Mouse (Mus musculus): ENCODE results near the gene Bms1. TPM values are rescaled to one million over a fixed set of nuclear protein-coding genes. Genes with fewer than 3 reads are reported as not detected.

Bms1 gene
- polyA plus RNA-seq (2015; fragmentation: Nextera tagmentation; extraction: Ambion mirVana), result 26.6 and 27.9 TPM in 2 replicates

DNA sequence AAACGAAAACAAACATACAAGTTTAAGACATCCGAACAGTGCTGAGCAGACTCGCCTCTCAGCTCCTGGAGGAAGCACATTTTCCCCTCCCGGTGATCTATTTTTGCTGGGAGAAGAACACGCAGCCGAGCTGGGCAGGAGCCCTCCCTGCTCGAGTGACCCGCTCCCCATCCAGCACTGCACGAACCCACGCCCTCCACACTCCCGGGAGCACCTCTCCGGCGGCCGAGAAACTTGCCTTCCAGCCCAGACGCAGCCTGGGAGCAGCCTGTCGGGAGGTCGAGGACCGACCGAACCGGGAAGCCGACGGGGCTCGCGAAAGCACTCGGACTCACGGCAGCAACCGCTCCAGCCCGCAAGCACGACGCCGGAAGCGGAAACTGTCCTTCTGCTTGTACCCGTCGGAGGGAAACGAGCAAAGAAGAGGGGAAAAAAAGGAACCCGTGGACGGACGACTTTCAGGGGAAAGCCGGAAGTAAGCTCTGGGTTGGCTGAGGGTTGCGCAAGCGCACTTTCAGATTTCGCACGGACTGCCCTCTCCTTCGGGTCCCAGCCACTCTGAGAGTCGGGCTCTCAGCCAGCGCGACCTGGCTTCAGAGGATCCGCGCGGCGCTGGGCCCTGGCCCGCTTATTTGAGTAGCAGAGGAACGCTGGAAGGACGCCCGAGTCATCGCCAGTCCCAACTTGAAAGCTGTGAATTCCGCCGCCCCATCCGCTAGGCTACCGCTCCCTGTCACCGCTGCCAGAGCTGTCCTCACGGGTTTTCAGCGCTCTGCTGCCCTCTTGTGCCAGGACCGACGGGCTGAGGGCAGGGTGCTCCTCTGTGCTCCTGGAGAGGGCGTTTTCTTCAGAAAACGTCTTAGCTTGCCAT, at the start of gene Bms1:
Gene Bms1 (minus strand): TSS at position 425 of the 871 bp plus-strand sequence.
- peak; percentile 96 for DNase-seq (ENCODE audit: low spot score)

GRCm38 (mm10) chr6:118462069-118462705, 42.9 kb upstream of the Bms1 start:
- no peak for DNase-seq (ENCODE audit: low spot score)

- no peak for DNase-seq (ENCODE audit: low spot score)
Measured at GRCm38 (mm10) chr6:118457726-118458125, 38.5 kb upstream of the Bms1 start.

DNA sequence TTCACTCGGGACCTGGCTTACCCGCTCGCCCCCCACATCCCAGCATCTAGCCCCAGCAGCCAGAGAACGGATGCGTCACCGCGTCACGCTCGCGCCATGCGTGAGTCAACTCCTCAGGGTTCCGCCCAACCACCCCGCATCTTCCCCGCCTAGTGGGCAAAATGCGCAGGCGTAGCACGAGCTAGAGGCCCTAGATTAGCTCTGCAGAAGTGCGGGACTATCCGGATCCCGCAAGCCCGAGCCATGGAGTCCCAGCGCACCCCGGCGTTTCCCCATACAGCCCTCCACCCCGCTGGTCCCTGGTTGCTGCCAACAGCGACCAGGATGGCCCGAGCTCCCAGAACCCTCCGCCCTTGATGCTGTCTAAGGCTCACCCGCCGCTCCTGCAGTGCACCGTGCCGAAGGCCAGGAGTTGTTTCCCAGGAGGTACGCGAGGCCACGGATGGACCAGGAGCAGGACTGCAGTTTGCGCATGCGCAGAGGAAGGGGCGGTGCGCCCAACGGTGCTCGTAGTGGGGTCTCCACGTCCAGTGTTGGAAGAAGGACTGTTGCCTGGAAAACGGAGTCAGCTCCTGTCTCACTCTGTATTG, 35.9 kb upstream of the Bms1 start, which contains the start of gene Zfp248:
Gene Zfp248 (minus strand): TSS at position 487 of the 590 bp plus-strand sequence.
- DNase-seq (ENCODE audit: low spot score), result peak; percentile 83

- no peak for DNase-seq (ENCODE audit: low spot score)
Measured at GRCm38 (mm10) chr6:118454452-118454851, 35.2 kb upstream of the Bms1 start.

DNA sequence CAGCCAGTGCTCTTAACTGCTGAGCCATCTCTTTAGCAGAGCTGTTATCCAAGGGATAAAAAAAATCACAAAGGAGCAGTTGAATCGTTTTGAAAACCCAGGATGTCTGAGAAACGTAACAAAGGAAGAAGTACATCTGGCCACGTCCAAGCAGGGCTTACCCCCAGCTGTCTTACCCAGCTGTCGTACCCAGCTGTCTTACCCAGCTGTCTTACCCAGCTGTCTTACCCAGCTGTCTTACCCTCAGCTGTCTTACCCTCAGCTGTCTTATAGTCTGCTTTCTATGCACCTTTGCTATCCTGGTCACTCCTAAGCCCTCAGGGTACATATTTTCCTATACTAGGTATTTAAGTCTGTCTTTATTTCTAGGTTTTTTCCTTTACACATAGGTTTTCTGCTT, 12.2 kb upstream of the Bms1 start:
- DNase-seq (ENCODE audit: low spot score), result no peak

GRCm38 (mm10) chr6:118426666-118427065, 7.4 kb upstream of the Bms1 start:
- DNase-seq (ENCODE audit: low spot score), result no peak

- DNase-seq (ENCODE audit: low spot score), result no peak
Measured at GRCm38 (mm10) chr6:118410428-118410827, 8.8 kb downstream of the Bms1 start.

- DNase-seq (ENCODE audit: low spot score), result no peak
Measured at GRCm38 (mm10) chr6:118408510-118408909, 10.8 kb downstream of the Bms1 start.

DNA sequence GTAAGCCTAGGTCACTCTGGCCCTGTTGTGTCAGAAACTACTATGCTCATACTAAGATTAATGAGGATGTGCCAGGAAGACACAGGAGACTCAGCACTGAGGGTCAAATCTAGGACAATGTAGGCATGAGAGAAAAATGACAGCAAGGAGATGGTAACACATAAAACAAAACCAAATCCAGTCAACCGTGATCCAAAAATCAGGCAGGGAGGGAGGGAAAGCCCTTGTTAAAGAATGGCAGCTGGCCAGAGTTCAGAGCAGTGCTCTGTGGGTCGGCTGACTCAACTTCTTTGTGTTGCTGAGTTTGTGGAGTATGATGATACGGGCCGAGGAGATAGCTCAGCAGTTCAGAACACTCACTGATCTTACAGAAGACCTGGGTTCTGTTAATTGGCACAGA, 12.9 kb downstream of the Bms1 start:
- no peak for DNase-seq (ENCODE audit: low spot score)

- no peak for DNase-seq (ENCODE audit: low spot score)
Measured at GRCm38 (mm10) chr6:118390746-118391145, 28.5 kb downstream of the Bms1 start.

- DNase-seq (ENCODE audit: low spot score), result no peak
Measured at GRCm38 (mm10) chr6:118385962-118386361, 33.3 kb downstream of the Bms1 start.

GRCm38 (mm10) chr6:118381234-118381633, 38.0 kb downstream of the Bms1 start:
- DNase-seq (ENCODE audit: low spot score), result no peak

DNA sequence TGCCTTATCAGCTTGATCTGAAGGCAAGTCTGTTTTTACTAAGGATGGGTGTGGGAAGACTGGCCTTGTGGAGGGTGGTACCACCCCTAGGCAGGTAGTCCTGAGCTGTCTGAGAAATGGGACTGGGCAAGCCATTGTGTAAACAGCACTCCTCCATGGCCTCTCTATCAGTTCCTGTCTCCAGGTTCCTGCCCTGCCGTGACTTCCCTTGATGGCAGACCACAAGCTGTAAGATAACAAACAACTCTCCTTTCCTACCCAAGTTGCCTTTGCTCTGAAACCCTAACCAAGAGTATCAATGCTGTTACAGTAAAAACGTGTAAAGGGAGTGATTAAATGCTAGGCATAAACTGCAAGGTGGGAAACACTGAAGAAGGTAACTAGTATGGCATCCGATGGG, 38.6 kb downstream of the Bms1 start:
- DNase-seq (ENCODE audit: low spot score), result no peak

GRCm38 (mm10) chr6:118379451-118380167, 39.7 kb downstream of the Bms1 start:
- peak; percentile 70 for DNase-seq (ENCODE audit: low spot score)

- no peak for DNase-seq (ENCODE audit: low spot score)
Measured at GRCm38 (mm10) chr6:118377611-118378010, 41.7 kb downstream of the Bms1 start.

GRCm38 (mm10) chr6:118376023-118376422, 43.3 kb downstream of the Bms1 start:
- no peak for DNase-seq (ENCODE audit: low spot score)

DNA sequence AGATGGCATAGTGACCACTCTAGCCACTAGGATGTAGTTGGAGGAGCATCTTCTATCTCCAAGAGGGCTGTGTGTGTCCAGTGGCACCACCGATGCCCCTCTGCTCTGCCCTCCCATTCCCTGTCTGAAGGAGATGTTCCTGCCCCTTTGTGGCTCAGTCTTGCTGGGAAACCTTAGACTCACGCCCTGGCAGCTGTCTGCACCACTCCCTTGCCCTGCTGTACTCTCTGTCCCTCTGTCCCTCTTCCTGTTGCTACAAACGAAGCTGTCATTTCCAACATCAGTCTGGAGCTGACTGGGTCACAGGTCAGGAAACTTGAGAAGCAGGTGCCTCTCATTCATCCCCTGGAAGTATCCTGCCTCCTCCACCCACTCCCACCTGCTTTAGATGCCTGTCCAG, 43.8 kb downstream of the Bms1 start:
- no peak for DNase-seq (ENCODE audit: low spot score)

GRCm38 (mm10) chr6:118375026-118375425, 44.2 kb downstream of the Bms1 start:
- no peak for DNase-seq (ENCODE audit: low spot score)

GRCm38 (mm10) chr6:118373294-118373693, 46.0 kb downstream of the Bms1 start:
- no peak for DNase-seq (ENCODE audit: low spot score)

GRCm38 (mm10) chr6:118372794-118373193, 46.5 kb downstream of the Bms1 start:
- no peak for DNase-seq (ENCODE audit: low spot score)
